Mouse (Mus musculus) neural tube, embryonic 15.5 days (tissue): Measurements from ENCODE around the gene Tspo2. TPM values are rescaled to one million over a fixed set of nuclear protein-coding genes. Genes with fewer than 3 reads are reported as not detected.

Experiments used
- polyA plus RNA-seq: library from polyadenylated mRNA; unstranded; fragments of >200 nt; fragmentation: Nextera tagmentation; extraction: Ambion mirVana; gene quantifications from 2 replicates; pipeline ENCODE4 v1.2.1, GENCODE M21; 2015

Gene Tspo2
- polyA plus RNA-seq, 1 experiment from 2014 or later: 1.1 TPM

Other genes starting within 250 kb of the Tspo2 start
- gene Trem1, start 218.8 kb downstream of the Tspo2 start, polyA plus RNA-seq: not detected in 2 replicates
- 0.18 TPM in 1 of 2 replicates, not detected in the other for gene Trem3, start 203.7 kb downstream of the Tspo2 start, polyA plus RNA-seq
- 0.37 TPM in 1 of 2 replicates, not detected in the other for gene Treml4, start 187.2 kb downstream of the Tspo2 start, polyA plus RNA-seq
- 0.14 and 1.4 TPM in 2 replicates for gene Treml2, start 152.0 kb downstream of the Tspo2 start, polyA plus RNA-seq
- 0.09 and 0.19 TPM in 2 replicates for gene B430306N03Rik, start 135.4 kb downstream of the Tspo2 start, polyA plus RNA-seq
- gene Trem2, start 105.1 kb downstream of the Tspo2 start, polyA plus RNA-seq: 5.0 and 6.1 TPM in 2 replicates
- 0.43 and 0.49 TPM in 2 replicates for gene Treml1, start 91.6 kb downstream of the Tspo2 start, polyA plus RNA-seq
- gene Nfya, start 41.6 kb downstream of the Tspo2 start, polyA plus RNA-seq: 9.1 and 9.5 TPM in 2 replicates
- gene Oard1, start 41.5 kb downstream of the Tspo2 start, polyA plus RNA-seq: 29.4 and 39.3 TPM in 2 replicates
- gene Apobec2, start 18.6 kb downstream of the Tspo2 start, polyA plus RNA-seq: 3.7 and 5.1 TPM in 2 replicates
- 0.18 and 4.4 TPM in 2 replicates for gene Unc5cl, start 3.4 kb upstream of the Tspo2 start, polyA plus RNA-seq